Mouse (Mus musculus) left cerebral cortex, adult 6 months (tissue): ENCODE measurements around the gene Ehd3. TPM values are rescaled to one million over a fixed set of nuclear protein-coding genes. Genes with fewer than 3 reads are reported as not detected.

Experiments used
- long read RNA-seq, 2 experiments: library from polyadenylated mRNA; unstranded; transcript quantifications; one replicate each; pipeline ENCODE4 v2.0.0; 2019 to 2020
- polyA plus RNA-seq: library from polyadenylated mRNA; unstranded; fragments of <200 nt; fragmentation: Nextera tagmentation; gene quantifications from 2 replicates; pipeline ENCODE4 v1.2.3, GENCODE M21; 2021

Ehd3 gene
- 40.0 and 41.3 TPM in 2 replicates for polyA plus RNA-seq
- long read RNA-seq, experiment 1, transcript Ehd3-201 (6 exons, 3,659 nt) = major isoform, 333 of 366 reads
- long read RNA-seq, experiment 1, partial matches to known transcripts = 28 of 366 reads
- long read RNA-seq, experiment 1, other reads (novel, unspliced or antisense) = 5 of 366 reads
- long read RNA-seq, experiment 2, transcript Ehd3-201 (6 exons, 3,659 nt) = major isoform, 49 of 83 reads
- long read RNA-seq, experiment 2, partial matches to known transcripts = 30 of 83 reads
- long read RNA-seq, experiment 2, other reads (novel, unspliced or antisense) = 3 of 83 reads

GRCm38 (mm10) chr17:73803521-73804184, at the start of gene Ehd3:
Ehd3 (plus strand) TSS chr17:73804134.

Other genes with a start within 250 kb of the Ehd3 start
- 14.4 and 18.5 TPM in 2 replicates for gene Galnt14, start 93.7 kb upstream of the Ehd3 start, polyA plus RNA-seq
- 1.5 and 2.8 TPM in 2 replicates for gene Xdh, start 146.1 kb downstream of the Ehd3 start, polyA plus RNA-seq
- gene Srd5a2, start 243.8 kb downstream of the Ehd3 start, polyA plus RNA-seq = not detected in 2 replicates